In genomic region chr2:146958951-146959821, GRCm38 (mm10) we compare ENCODE assay signal across 8 mouse cellular contexts. TPM values are rescaled to one million over a fixed set of nuclear protein-coding genes. Genes with fewer than 3 reads are reported as not detected.
DNase-seq lines count a peak whose midpoint lies in the region; ATAC-seq and TF ChIP-seq lines count a peak whose summit lies in the region.

No protein-coding gene starts in this region.

- H3K4me1 ChIP-seq in heart, embryonic 11.5 days (ENCODE audit: control insufficient read depth, insufficient read depth, low read length): no peaks in the 10 kb centered on the region
- H3K4me1 ChIP-seq in kidney, embryonic 15.5 days: peaks cover 8% of the 10 kb centered on the region
- H3K4me1 ChIP-seq in limb, embryonic 15.5 days: peaks cover 6% of the 10 kb centered on the region; the same call in 1 of the 2 replicates

- no peak overlapping the region for H3K9ac ChIP-seq in heart, embryonic 11.5 days (ENCODE audit: low read depth, low read length)
- H3K9ac ChIP-seq in kidney, embryonic 15.5 days: 0 out of 2 replicates have a peak overlapping the region, but pooled peaks have one; percentile 3
- H3K9ac ChIP-seq in limb, embryonic 15.5 days: no peak overlapping the region

- WGBS in heart, embryonic 11.5 days (ENCODE audit: insufficient replicate concordance): 4% methylated on average over 21 of the region's 21 CpGs
- under 1% methylated on average over 21 of the region's 21 CpGs for WGBS in kidney, embryonic 15.5 days
- WGBS in limb, embryonic 15.5 days: 2% methylated on average over 21 of the region's 21 CpGs

- H3K79me3 ChIP-seq in C2C12 (ENCODE audit: low read depth): no peaks in the 10 kb centered on the region

- no peak overlapping the region for H3K4me3 ChIP-seq in C2C12 (ENCODE audit: insufficient read depth, poor library complexity, severe bottlenecking)
- H3K4me3 ChIP-seq in heart, embryonic 11.5 days (ENCODE audit: low read depth, low read length): peak overlapping the region; percentile 30
- peak overlapping the region; percentile 32 for H3K4me3 ChIP-seq in kidney, embryonic 15.5 days (replicated peaks)
- H3K4me3 ChIP-seq in limb, embryonic 15.5 days: peak overlapping the region; percentile 22

- ATAC-seq in erythroblast, adult 5-6 weeks (replicated peaks; ENCODE audit: low FRiP score, poor library complexity, severe bottlenecking): peak; percentile 77
- ATAC-seq in heart, embryonic 11.5 days (replicated peaks; ENCODE audit: insufficient number of reproducible peaks, low FRiP score, low TSS enrichment): peak; percentile 65
- ATAC-seq in kidney, embryonic 15.5 days (replicated peaks; ENCODE audit: low FRiP score): peak; percentile 86
- no peak for ATAC-seq in limb, embryonic 15.5 days (ENCODE audit: insufficient number of reproducible peaks, low FRiP score, low TSS enrichment, low read depth)

- H3K79me2 ChIP-seq in C2C12 (ENCODE audit: control insufficient read depth, insufficient read depth): no peaks in the 10 kb centered on the region

- TF ChIP-seq CTCF in C2C12 (IDR thresholded peaks at IDR 0.05; ENCODE audit: control insufficient read depth, insufficient read depth, insufficient read length): peak; percentile 87

- no peaks in the 10 kb centered on the region for H3K36me3 ChIP-seq in C2C12 (ENCODE audit: control insufficient read depth, insufficient read depth)
- no peaks in the 10 kb centered on the region for H3K36me3 ChIP-seq in heart, embryonic 11.5 days (ENCODE audit: control insufficient read depth, insufficient read depth, low read length)
- H3K36me3 ChIP-seq in kidney, embryonic 15.5 days: no peaks in the 10 kb centered on the region; the same call in 1 of the 2 replicates
- H3K36me3 ChIP-seq in limb, embryonic 15.5 days: no peaks in the 10 kb centered on the region

- H3K4me2 ChIP-seq in heart, embryonic 11.5 days: peak overlapping the region; percentile 66
- peak overlapping the region; percentile 61 for H3K4me2 ChIP-seq in kidney, embryonic 15.5 days
- peak overlapping the region; percentile 40 for H3K4me2 ChIP-seq in limb, embryonic 15.5 days

- H3ac ChIP-seq in C2C12 (ENCODE audit: control insufficient read depth, insufficient read length, low read depth): no peak overlapping the region

- DNase-seq in brain, adult 2 months (ENCODE audit: low read depth, low spot score): peak; percentile 80
- peak; percentile 14 to 49 for DNase-seq in monocyte, adult 2 months (ENCODE audit: low read depth in 1 of 2, low spot score in 2 of 2)
- DNase-seq in spleen, postnatal 14 days (ENCODE audit: low spot score in 2 of 2): peak; percentile 50 to 70

- no peaks in the 10 kb centered on the region for H3K9me3 ChIP-seq in heart, embryonic 11.5 days (replicated peaks; ENCODE audit: control insufficient read depth, low read length)
- no peaks in the 10 kb centered on the region for H3K9me3 ChIP-seq in kidney, embryonic 15.5 days (replicated peaks)
- H3K9me3 ChIP-seq in limb, embryonic 15.5 days: no peaks in the 10 kb centered on the region

- no peaks in the 10 kb centered on the region for H3K27me3 ChIP-seq in C2C12 (ENCODE audit: control insufficient read depth, insufficient read depth, insufficient read length)
- H3K27me3 ChIP-seq in heart, embryonic 11.5 days (ENCODE audit: control insufficient read depth, insufficient read depth, low read length): no peaks in the 10 kb centered on the region
- H3K27me3 ChIP-seq in kidney, embryonic 15.5 days: no peaks in the 10 kb centered on the region
- H3K27me3 ChIP-seq in limb, embryonic 15.5 days: no peaks in the 10 kb centered on the region

- H3K27ac ChIP-seq in heart, embryonic 11.5 days (ENCODE audit: low read depth, low read length): no peak overlapping the region
- H3K27ac ChIP-seq in kidney, embryonic 15.5 days: peak overlapping the region; percentile 7
- H3K27ac ChIP-seq in limb, embryonic 15.5 days: no peak overlapping the region

TF ChIP-seq in C2C12, 6 proteins besides CTCF, POLR2A, EP300 and RAD21:
- TF ChIP-seq USF1 (IDR thresholded peaks at IDR 0.05; ENCODE audit: low read depth) (peak; percentile 61), FOSL1 (IDR thresholded peaks at IDR 0.05; ENCODE audit: insufficient read depth, low read length, poor library complexity, severe bottlenecking) (no peak)

RNA-seq across cellular contexts. Expression of gene Xrn2, which starts 53.6 kb away (rescaled TPM):
- polyA plus RNA-seq in C2C12 (2012; fragmentation: generic; extraction: Trizol): 46.2 TPM
- total RNA-seq in erythroblast, adult 5-6 weeks (2015; ENCODE audit: low replicate concordance): 31.8 and 40.5 TPM in 2 replicates
- total RNA-seq in erythroblast, adult 5-6 weeks (2017; ENCODE audit: low replicate concordance): 24.6 and 45.4 TPM in 2 replicates
- 70.3 and 71.7 TPM in 2 replicates for polyA plus RNA-seq in heart, embryonic 11.5 days (2014; fragmentation: Nextera tagmentation; extraction: Ambion mirVana)
- polyA plus RNA-seq in kidney, embryonic 15.5 days (2015; fragmentation: Nextera tagmentation; extraction: Ambion mirVana): 80.9 and 81.3 TPM in 2 replicates
- 61.1 and 62.9 TPM in 2 replicates for polyA plus RNA-seq in limb, embryonic 15.5 days (2015; fragmentation: Nextera tagmentation; extraction: Ambion mirVana)
